Mouse (Mus musculus) megakaryocyte-erythroid progenitor cell, adult 5-6 weeks (primary cell): Measurements from ENCODE around the gene Rccd1. TPM values are rescaled to one million over a fixed set of nuclear protein-coding genes. Genes with fewer than 3 reads are reported as not detected.
A peak's percentile ranks its signal among the peaks of the same experiment; 100 is the strongest.
"Not testable (repeated sequence)": the region's sequence is repeated elsewhere in the genome, so short reads cannot be mapped to it uniquely, and the experiment has no call there.

Experiments
- ATAC-seq: replicated peaks from 2 replicates; pipeline ENCODE4 v1.8.0; 2016; ENCODE audit warnings: mild to moderate bottlenecking, inconsistent platforms; ENCODE audit not compliant: severe bottlenecking, poor library complexity, low FRiP score, low TSS enrichment
- total RNA-seq, 2 experiments: library from RNA; stranded (forward) in 1 of 2; stranded (reverse) in 1 of 2; fragments of 200-1000, 215-1000 nt in 1 of 2; fragments of >200 nt in 1 of 2; fragmentation: Nextera tagmentation in 1 of 2; gene quantifications; 2 replicates each; pipeline ENCODE4 v1.2.3; 2014 to 2017

Gene Rccd1
- total RNA-seq, 2 experiments from 2014 or later, result 20.4 to 22.7 TPM

DNA sequence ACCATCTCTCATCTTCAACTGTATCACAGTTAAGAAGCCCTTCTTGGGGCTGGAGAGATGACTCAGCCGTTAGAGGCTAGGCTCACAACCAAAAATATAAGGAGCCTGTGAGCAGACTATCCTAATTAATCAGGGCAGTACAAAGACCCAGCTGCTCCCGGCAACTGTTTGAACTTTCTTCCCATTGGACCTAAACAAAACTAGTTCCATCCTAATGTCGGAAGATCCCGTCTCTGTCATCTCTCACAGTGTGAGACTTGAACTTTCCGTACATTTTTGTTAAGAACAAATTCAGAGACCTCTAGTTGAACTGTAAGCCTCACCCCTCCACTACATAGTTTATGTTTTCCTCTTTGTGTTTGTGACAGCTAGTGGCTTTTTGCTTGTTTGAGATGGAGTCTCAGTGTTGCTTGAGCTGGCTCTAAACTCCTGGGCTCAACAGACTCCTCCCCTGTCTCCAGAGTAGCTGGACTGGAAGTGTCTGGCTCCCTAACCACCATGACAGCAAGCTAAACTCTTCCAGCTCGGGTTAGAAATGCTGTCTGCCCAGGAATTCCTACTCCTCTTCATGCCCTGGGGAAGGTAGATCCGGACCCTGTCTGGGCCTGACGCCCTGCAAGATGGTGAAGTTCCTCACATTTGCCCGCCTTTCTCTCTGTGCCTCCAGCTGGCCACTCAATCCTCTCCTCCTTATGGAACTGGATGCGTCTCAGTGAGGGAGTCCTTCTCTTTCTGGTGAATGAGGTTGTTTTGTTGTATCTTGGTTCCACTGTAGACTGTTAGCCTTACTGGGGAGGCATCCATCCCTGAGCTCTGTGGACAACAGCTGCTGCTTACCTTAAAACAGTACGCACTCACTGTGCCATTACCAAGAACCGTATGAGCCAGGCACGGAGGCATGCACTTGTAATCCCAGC lies 23.7 kb upstream of the Rccd1 start:
- ATAC-seq, result no peak

DNA sequence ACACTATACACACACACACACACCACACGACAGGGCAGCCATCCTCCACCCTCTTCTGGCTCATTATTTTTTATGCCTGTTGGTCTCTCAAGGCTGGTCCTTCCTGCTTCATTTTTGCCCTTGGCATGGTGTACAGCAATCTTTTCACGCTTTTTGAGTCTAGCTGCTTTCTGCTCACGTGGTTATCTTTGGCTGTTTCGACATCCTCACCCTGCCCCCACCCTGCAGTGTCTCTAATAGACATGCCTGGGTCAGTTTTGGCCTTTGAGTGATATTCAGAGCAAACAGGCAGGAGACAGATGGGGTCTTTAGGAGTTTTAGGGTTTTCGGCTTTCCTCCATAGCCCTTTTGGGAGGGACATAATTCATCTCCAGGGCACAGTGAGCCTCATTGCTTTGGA lies 22.6 kb upstream of the Rccd1 start:
- no peak for ATAC-seq

DNA sequence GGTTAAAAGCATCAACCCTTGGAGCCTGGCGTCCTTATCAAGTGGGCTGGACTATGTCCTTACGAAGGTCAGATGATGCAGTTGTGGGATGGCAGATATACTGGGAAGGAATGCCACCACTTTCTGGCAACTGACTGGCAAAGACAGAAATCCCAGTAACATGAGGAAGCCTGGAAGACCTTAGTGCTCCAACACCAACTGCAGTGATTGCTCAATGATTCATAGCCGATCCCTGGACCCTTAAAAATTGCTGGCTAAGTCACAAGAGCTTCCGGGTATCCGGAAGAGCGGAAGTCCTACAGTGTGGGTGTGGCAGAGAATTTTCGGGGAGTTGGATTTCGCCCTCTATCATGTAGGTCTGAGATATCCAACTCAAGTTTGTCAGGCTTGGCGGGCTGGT lies 21.9 kb upstream of the Rccd1 start:
- ATAC-seq, result no peak

DNA sequence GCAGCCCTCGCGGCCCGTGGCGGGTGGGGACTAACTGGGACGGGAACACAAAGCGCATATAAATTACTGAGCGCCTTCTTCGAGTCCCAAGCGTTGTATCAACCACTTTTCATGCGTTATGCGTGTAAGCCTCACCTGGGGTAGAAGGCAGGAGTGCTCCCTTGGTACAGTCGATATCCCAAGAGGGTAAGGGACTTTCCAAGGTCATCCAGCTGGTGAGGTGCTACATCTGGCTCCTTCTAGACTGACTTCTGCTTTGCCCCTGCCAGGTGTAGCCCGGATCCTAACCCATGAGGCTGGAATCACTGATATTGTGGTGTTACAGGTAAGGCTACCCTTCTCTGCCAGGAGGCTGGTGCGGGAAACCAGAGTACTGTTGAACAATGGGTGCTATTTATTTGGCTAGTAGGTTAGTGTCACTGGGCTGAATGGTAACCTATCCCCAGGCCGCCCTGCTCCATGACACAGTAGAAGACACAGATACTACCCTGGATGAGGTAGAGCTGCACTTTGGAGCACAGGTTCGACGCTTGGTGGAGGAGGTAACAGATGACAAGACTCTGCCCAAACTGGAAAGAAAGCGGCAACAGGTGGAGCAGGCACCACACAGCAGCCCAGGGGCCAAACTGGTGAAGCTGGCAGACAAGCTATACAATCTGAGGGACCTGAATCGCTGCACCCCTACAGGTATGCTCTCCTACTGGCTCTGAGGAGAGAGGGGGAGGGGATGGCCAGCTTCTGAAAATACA lies 19.2 kb upstream of the Rccd1 start:
- no peak for ATAC-seq

DNA sequence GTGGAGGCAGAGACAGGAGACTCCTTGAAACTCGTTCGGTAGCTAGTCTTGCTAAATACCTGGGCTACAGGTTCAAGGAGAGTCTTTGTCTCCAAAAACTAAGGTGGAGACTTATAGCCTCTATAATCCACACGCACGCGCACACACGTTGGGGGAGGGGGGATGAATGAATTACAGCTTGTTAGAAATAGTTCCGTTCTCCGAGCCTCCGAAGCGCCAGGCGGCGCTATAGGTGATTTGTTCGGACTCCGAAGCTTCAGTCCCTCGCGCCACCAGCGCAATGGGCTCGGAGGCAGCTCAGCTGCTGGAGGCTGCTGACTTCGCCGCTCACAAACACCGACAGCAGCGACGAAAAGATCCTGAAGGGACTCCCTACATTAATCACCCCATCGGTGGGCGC lies 18.6 kb upstream of the Rccd1 start, which contains the start of gene Hddc3:
Gene Hddc3 (plus strand): TSS at position 247 of the 400 bp plus-strand sequence.
- ATAC-seq, result peak; percentile 67

DNA sequence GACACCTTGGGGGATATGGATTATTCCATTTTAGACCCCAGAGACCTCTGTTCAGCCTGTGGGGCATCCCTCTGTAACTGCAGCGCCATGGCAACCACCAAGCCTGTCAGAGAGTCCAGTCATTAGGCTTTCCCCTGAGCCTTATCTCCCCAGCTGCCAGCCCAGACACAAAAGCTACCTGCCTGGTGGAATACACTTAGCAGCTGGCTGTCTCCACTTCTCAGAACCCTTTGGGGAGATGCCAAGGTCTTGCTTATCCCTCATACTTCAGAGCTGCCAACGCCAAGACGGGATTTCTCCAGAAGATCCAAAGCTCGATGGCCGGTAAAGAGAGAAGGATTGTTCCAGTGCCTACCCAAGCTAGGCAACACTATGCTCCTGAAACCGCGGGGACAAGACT lies 17.5 kb upstream of the Rccd1 start:
- no peak for ATAC-seq

DNA sequence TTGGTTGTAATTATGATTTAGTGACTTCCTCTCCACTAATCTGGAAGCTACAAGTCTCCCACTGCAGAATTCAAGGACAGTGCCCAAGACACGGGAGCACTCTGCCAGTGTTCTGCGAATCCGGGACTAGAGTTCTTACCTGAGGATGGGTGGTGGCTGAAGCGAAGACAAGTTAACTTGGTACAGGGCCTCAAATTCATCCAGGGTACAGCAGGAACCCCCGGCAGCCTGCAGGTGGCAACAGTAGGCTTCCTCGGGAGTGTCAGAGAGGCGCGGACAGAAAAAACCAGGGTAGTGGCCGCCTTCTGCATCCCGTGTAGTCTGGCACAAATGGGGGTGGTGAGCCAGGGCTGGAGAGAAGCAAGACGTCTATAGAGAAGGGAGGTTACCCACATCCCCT lies 16.5 kb upstream of the Rccd1 start, which contains the start of gene Unc45a:
Gene Unc45a (minus strand): TSS at position 213 of the 400 bp plus-strand sequence.
- peak; percentile 64 for ATAC-seq

DNA sequence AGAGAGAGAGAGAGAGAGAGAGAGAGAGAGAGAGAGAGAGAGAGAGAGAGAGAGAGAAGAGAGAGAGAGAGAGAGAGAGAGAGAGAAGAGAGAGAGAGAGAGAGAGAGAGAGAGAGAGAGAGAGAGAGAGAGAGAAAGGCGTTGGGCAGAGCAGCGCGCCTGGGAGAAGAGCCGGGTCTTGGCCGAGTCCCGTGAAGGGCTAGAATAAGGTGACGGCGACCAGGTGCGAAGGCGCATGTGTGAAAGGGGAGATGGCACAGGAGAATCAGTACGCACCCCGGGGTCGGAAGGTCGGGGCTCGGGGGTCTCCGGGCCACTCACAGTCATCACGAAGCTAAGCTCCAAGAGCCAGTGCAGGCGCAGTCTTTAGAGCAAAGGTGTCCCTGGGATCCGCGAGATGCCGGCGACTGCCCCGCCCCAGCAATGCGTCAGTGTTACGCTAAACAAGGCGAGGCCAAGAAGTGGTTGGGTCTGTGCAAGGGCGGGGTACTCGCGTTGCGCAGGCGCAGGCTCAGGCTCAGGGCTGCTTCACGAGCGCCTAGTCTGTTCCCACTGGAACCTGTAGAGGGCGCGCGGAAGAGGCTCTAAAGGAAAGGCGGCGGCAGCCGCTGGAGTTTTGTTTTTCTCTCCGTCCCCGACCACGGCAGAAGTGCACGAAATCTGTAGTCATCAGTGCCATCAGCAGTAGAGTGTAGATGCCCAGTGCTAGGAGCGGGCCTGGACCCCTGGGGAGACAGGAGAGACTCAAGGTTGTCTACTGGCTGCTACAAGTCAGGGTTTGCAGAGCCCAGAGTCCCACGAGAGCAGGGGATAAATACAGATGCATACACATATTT lies 15.8 kb upstream of the Rccd1 start:
- ATAC-seq, result peak; percentile 84

DNA sequence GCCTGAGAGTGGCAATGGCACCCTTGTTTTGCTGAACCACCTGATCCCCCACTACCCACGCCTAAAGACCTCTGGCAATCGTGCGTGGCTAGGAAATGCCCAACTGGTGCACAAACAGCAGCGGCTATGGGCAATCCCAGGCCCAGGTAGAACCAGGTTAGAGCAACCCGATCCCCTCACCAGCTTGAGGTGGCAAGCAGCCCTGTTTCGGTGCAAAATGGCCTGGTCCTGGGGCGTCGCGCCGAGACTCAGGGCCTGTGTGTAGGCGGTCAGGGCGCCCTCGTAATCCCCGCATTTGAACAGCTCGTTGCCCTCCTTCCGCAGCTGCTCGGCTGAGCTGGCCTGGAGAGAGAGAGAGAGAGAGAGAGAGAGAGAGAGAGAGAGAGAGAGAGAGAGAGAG lies 15.1 kb upstream of the Rccd1 start:
- ATAC-seq, result no peak

DNA sequence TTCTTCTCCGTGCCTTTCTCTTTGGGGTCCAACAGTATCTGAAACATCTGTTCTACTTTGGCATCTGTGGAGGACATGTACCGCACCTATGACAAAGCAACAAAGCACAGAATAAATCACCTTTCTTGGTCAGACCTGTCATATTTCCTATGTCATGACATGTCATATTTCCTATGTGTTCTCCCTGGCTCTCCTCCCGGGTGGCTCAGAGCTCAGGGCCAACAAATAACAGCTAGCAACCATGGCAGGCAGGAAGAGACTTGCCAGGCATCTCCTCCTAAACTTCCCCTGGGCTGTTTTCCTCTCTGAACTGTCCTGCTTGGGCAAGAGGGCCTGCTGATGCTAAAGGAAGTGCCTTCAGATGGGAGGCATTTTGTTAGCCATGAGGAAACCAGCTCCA lies 12.7 kb upstream of the Rccd1 start:
- no peak for ATAC-seq

DNA sequence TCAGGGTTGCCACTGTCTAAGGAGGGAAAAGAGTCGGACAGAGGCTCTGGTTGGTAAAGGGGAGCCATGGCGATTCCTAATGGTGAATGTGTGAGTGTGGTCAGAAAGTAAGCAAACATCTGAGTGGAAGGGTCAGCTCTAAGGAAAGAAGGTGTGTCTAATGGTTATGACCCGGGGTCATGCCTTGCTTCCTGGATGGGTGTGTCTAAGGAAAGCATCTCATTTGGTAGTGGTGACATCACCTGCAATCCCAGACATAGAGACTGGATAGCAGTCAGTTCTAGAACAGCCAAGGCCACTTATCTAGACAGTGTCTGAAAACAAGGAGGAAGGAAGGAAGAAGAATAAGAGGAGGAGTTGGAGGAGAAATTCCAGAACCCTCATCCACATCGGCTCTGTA lies 10.6 kb upstream of the Rccd1 start:
- no peak for ATAC-seq

DNA sequence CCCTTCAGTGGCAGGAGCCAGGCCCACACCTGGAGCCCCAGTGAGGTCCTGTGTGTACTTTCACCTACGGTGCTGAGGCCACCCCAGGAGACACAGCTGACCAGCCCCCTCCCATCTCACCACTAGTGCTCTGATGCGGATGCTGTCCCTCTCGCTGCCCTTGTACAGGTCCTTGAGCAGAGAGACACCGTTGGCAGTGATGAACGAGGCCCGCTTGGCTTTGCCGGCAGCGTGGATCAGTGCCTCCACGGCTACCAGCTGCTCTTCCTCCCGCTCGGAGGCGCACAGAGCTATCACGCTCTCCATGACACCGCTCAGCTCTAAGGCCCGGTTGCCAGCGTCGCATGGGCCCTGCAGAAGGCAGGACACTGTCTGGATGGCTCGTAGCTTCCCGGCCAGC lies 7.2 kb upstream of the Rccd1 start:
- ATAC-seq, result no peak

DNA sequence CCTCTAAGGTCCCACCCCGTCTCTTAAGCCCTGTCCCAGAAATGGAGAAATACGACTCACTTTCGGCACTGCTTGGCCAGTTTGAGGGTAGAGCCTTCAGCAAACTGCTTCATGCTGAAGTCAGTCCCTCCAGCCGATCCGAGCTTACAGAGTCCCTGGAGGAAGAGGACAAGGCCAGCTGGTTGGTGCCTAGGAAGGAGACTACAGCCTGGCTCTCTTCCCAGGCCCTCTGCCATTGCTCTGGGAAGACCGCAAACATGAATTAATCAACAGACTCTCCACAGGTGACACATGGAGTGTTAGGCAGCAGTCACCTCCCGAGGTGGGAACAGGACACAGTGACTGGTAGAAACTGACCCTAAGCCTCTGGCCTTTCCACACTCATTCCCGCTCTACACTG lies 6.0 kb upstream of the Rccd1 start:
- ATAC-seq, result no peak

DNA sequence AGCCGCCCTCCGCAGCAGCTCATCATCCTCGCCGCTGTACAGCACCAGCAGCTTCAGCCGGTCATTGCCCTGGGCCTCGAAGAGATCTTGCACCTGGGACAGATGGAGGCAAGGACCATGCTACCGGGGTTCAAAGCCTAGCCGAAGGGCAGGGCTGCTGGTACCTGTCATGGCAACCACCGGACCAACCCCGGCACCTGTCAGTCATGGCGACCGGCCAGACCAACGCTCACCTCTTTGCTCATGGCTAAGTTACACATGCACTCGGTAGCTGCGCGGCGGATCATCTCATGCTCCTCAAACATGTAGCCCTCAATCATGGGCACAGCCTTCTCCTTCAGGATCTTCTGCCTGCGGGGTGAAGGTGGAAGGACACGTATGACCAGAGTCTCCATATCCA lies 1.8 kb upstream of the Rccd1 start:
- ATAC-seq, result no peak

DNA sequence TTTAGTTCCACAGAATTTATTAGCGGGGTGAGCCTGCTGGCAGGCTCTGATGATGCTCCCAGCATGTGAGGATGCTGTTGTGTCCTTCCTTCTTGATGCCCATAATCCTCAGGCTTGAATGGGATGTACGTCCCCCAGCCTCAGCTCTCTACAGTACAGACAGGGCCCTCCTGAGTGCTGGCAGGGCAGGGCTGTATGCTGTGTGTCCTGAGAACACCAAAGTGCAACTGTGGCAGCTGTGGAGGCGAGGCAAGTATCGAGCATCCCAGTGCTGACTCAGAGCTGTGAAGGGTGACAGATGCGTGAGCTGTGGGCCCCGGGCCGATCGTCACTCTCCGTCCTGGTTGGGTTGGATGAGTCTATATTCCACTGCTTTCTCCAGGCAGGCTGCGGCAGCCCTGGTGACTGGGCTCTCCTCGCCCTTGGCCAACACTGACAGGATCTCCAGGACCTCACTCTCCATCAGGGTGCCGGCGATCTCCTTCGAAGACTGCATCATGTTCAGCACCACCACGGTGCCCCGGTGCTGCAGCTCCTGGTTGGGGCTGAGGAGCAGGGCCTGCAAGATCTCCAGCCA lies 1.1 kb upstream of the Rccd1 start:
- no peak for ATAC-seq

DNA sequence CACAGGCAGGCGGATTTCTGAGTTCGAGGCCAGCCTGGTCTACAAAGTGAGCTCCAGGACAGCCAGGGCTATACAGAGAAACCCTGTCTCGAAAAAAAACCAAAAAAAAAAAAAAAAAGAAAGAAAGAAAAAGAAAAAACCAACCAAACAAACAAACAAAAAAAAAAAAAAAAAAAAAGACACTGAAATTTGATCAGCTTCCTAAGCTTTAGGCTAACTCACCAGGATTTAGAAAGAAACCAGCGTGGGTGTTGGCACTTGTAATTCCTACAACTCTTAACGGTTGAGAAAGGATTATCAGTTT lies 514 bp upstream of the Rccd1 start:
- not testable (repeated sequence) for ATAC-seq

DNA sequence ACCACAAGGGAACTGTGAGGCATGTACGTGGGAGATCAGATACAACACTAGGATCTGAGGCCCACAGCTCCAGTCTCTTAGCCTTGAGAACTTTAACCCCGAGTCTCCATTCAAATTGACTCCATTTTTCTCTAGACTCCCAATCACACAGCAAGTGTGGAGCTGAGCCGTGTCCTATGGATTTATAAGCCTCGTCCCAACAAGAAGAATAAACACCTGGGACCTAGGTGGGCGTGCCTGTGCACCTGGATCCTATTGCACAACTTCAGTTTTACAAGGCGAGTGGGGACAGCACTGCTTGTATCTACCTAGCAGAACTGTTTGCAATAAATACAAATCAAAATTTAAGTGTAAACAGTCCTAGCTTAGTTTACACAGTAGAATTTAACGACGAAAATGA lies 918 bp downstream of the Rccd1 start:
- ATAC-seq, result no peak

DNA sequence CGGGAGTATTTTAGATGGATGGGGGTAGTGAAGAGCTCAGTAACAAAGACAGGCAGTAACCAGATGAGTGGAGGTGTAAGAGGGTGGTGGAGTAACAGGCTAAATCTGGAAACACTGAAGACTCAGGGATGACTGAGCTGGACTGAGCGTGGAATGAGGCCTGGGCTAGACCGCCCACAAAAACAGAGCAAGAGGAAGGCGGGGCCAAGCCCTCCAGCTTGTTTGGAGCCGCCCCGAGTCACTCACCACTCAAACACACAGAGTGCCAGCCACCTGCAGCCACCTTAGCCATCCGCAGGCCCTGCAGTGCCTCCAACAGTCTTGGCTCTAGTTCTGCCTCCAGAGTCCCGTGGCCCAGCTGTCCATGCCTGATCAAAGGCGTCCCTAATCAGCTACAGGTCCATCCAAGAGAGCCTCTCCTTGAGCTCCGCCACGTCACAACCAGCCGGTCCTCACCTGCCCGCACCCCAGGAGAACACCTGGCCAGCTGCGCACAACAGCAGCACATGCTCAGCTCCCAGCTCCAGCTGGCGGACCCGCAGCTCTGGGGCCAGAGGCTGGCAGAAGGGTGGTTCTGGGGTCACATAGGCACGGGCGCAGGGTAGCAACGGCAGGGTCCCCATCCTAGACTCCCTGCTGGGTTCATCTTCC lies 4.3 kb downstream of the Rccd1 start:
- no peak for ATAC-seq

DNA sequence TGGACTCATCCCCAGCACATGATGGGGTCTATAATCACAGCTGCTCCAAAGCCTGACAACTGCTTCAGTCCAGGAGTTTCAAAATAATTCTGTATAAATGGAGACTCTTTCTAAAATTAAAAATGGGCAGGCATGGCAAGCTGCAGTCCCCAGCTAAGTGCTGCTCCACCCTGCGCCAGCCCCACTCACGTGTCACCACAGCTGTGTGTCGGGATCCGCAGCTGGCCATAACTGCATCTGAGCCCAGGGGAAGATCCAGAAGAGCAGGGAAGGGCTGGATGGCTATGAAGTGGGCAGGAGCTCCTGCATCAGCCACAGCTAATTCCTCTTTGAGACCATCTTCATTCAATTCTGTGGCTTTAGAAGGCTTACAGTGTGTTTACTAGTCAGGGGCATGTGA lies 5.6 kb downstream of the Rccd1 start:
- no peak for ATAC-seq
